In genomic region chr2:160610012-160610411, GRCm38 (mm10) we compare ENCODE assay signal across 13 mouse cellular contexts. TPM values are rescaled to one million over a fixed set of nuclear protein-coding genes. Genes with fewer than 3 reads are reported as not detected.
DNase-seq lines count a peak whose midpoint lies in the region; ATAC-seq and TF ChIP-seq lines count a peak whose summit lies in the region.
"Had no signal": no experiment of that assay in that cellular context is flagged by ENCODE, and none has a peak within 500 bp of the region (broad histone marks: within the 10 kb centered on the region; RNA-seq: fewer than 3 reads in every experiment).

No protein-coding gene starts in this region.

- 59% methylated on average over 2 of the region's 2 CpGs for WGBS in embryonic facial prominence, embryonic 13.5 days
- 79% methylated on average over 2 of the region's 2 CpGs for WGBS in embryonic facial prominence, embryonic 10.5 days
- 44% methylated on average over 2 of the region's 2 CpGs for WGBS in lung, embryonic 16.5 days
- 35% methylated on average over 2 of the region's 2 CpGs for WGBS in lung, adult 2 months
- 30% methylated on average over 2 of the region's 2 CpGs for WGBS in hindbrain, postnatal 0 days

- no peak for TF ChIP-seq CTCF in lung, adult 2 months (IDR thresholded peaks at IDR 0.05; ENCODE audit: insufficient read depth, low read length)
- TF ChIP-seq CTCF in hindbrain, postnatal 0 days (IDR thresholded peaks at IDR 0.05; ENCODE audit: low read depth), result no peak

- DNase-seq in embryonic facial prominence, embryonic 10.5 days (ENCODE audit: low spot score), result no peak
- no peak for DNase-seq in lung, adult 2 months
- DNase-seq in cerebellum, postnatal 4 days (ENCODE audit: low spot score in 2 of 2), result peak; percentile 42 to 90
- DNase-seq in hindbrain, postnatal 0 days (ENCODE audit: low spot score), result peak; percentile 86
- DNase-seq in yolk sac, embryonic 10.5 days (ENCODE audit: low spot score), result no peak
- no peak for DNase-seq in adrenal gland, adult 18-20 months (ENCODE audit: low spot score in 2 of 2)
- DNase-seq: liver, postnatal 0 days; spleen, adult 18-20 months; thymus, adult 2 months had no signal

- H3K4me1 ChIP-seq in embryonic facial prominence, embryonic 13.5 days, result peaks cover 4% of the 10 kb centered on the region; the same call in 1 of the 2 replicates
- no peaks in the 10 kb centered on the region for H3K4me1 ChIP-seq in embryonic facial prominence, embryonic 10.5 days
- H3K4me1 ChIP-seq in lung, embryonic 16.5 days (replicated peaks; ENCODE audit: control insufficient read depth, insufficient read depth, low read length), result peaks cover 5% of the 10 kb centered on the region
- H3K4me1 ChIP-seq in lung, adult 2 months (ENCODE audit: control insufficient read depth, insufficient read depth, low read length), result peaks cover 4% of the 10 kb centered on the region
- no peaks in the 10 kb centered on the region for H3K4me1 ChIP-seq in hindbrain, postnatal 0 days (ENCODE audit: insufficient read depth, low read length)
- H3K4me1 ChIP-seq: heart, embryonic 10.5 days had no signal

- no peak overlapping the region for H3K4me3 ChIP-seq in embryonic facial prominence, embryonic 13.5 days
- no peak overlapping the region for H3K4me3 ChIP-seq in embryonic facial prominence, embryonic 10.5 days
- no peak overlapping the region for H3K4me3 ChIP-seq in lung, embryonic 16.5 days (ENCODE audit: low read length)
- H3K4me3 ChIP-seq in lung, adult 2 months (replicated peaks; ENCODE audit: extremely low read depth, low read depth, low read length), result no peak overlapping the region
- H3K4me3 ChIP-seq in hindbrain, postnatal 0 days (ENCODE audit: low read length), result no peak overlapping the region
- H3K4me3 ChIP-seq: heart, embryonic 10.5 days had no signal

- H3K9me3 ChIP-seq in embryonic facial prominence, embryonic 13.5 days, result no peaks in the 10 kb centered on the region
- no peaks in the 10 kb centered on the region for H3K9me3 ChIP-seq in embryonic facial prominence, embryonic 10.5 days
- no peaks in the 10 kb centered on the region for H3K9me3 ChIP-seq in lung, embryonic 16.5 days (ENCODE audit: control insufficient read depth, low read length)
- H3K9me3 ChIP-seq in hindbrain, postnatal 0 days (ENCODE audit: low read length), result no peaks in the 10 kb centered on the region
- H3K9me3 ChIP-seq: heart, embryonic 10.5 days had no signal

- no peak for TF ChIP-seq POLR2A in lung, adult 2 months (IDR thresholded peaks at IDR 0.05; ENCODE audit: borderline replicate concordance, extremely low read depth, low read depth, low read length)

- no peak overlapping the region for H3K9ac ChIP-seq in embryonic facial prominence, embryonic 13.5 days
- H3K9ac ChIP-seq in lung, embryonic 16.5 days (ENCODE audit: low read length), result no peak overlapping the region
- H3K9ac ChIP-seq in hindbrain, postnatal 0 days (replicated peaks; ENCODE audit: low read length), result no peak overlapping the region
- H3K9ac ChIP-seq: liver, postnatal 0 days had no signal

- H3K36me3 ChIP-seq in embryonic facial prominence, embryonic 13.5 days, result no peaks in the 10 kb centered on the region
- H3K36me3 ChIP-seq in embryonic facial prominence, embryonic 10.5 days (replicated peaks), result no peaks in the 10 kb centered on the region
- no peaks in the 10 kb centered on the region for H3K36me3 ChIP-seq in lung, embryonic 16.5 days (ENCODE audit: control insufficient read depth, insufficient read depth, low read length)
- no peaks in the 10 kb centered on the region for H3K36me3 ChIP-seq in hindbrain, postnatal 0 days (ENCODE audit: insufficient read depth, low read length)
- H3K36me3 ChIP-seq: heart, embryonic 10.5 days had no signal

- ATAC-seq in embryonic facial prominence, embryonic 13.5 days (ENCODE audit: insufficient number of reproducible peaks, insufficient read depth, low FRiP score, low TSS enrichment, low read depth), result 0 out of 2 replicates have a peak, but pooled peaks have one; percentile 52
- ATAC-seq in lung, embryonic 16.5 days (ENCODE audit: low read depth), result peak; percentile 64
- ATAC-seq in hindbrain, postnatal 0 days, result peak; percentile 82
- ATAC-seq: intestine, embryonic 16.5 days; liver, postnatal 0 days had no signal

- H3K4me2 ChIP-seq in embryonic facial prominence, embryonic 13.5 days, result no peak overlapping the region
- H3K4me2 ChIP-seq in lung, embryonic 16.5 days (ENCODE audit: low read depth, low read length), result no peak overlapping the region
- H3K4me2 ChIP-seq in hindbrain, postnatal 0 days (ENCODE audit: low read depth, low read length), result no peak overlapping the region

- H3K27ac ChIP-seq in embryonic facial prominence, embryonic 13.5 days, result no peak overlapping the region
- no peak overlapping the region for H3K27ac ChIP-seq in embryonic facial prominence, embryonic 10.5 days (replicated peaks)
- no peak overlapping the region for H3K27ac ChIP-seq in lung, embryonic 16.5 days (ENCODE audit: low read length)
- H3K27ac ChIP-seq in hindbrain, postnatal 0 days, result no peak overlapping the region
- H3K27ac ChIP-seq: heart, embryonic 10.5 days had no signal

- H3K27me3 ChIP-seq in embryonic facial prominence, embryonic 13.5 days, result no peaks in the 10 kb centered on the region
- H3K27me3 ChIP-seq in embryonic facial prominence, embryonic 10.5 days (replicated peaks; ENCODE audit: low read depth, poor library complexity, severe bottlenecking), result no peaks in the 10 kb centered on the region
- H3K27me3 ChIP-seq in lung, embryonic 16.5 days (ENCODE audit: control insufficient read depth, insufficient read depth, low read depth, low read length), result no peaks in the 10 kb centered on the region
- H3K27me3 ChIP-seq in hindbrain, postnatal 0 days (ENCODE audit: insufficient read depth, low read length), result no peaks in the 10 kb centered on the region

RNA-seq across cellular contexts. Expression of gene Top1, which starts 35.7 kb away (rescaled TPM):
- 105 and 107 TPM in 2 replicates for polyA plus RNA-seq in embryonic facial prominence, embryonic 13.5 days (2015; fragmentation: Nextera tagmentation; extraction: Ambion mirVana)
- polyA plus RNA-seq in embryonic facial prominence, embryonic 10.5 days (2016; fragmentation: Nextera tagmentation; extraction: Ambion mirVana), result 115 and 117 TPM in 2 replicates
- 66.4 and 72.5 TPM in 2 replicates for polyA plus RNA-seq in lung, embryonic 16.5 days (2015; fragmentation: Nextera tagmentation; extraction: Ambion mirVana)
- polyA plus RNA-seq in lung, adult 2 months (2012; rRNA removed), result 10.7 and 14.2 TPM in 2 replicates
- total RNA-seq in hindbrain, postnatal 0 days (2014; rRNA removed), result 22.2 and 28.8 TPM in 2 replicates
- 44.9 and 50.7 TPM in 2 replicates for polyA plus RNA-seq in hindbrain, postnatal 0 days (2015; fragmentation: Nextera tagmentation; extraction: Ambion mirVana)
- total RNA-seq in adrenal gland, adult 18-20 months (2021), result 100 to 1,000 TPM in 1 of 2 experiments, 10 to 100 TPM in 1; 83.5 to 105 TPM

Comparison
In these comparisons a context has a peak if more than half of its experiments do, and no peak if none do; other contexts are left out.
1. DNase-seq: peak in cerebellum, postnatal 4 days (2 of 2) and hindbrain, postnatal 0 days (single experiment); none in embryonic facial prominence, embryonic 10.5 days (single experiment), lung, adult 2 months (single experiment), yolk sac, embryonic 10.5 days (single experiment) and adrenal gland, adult 18-20 months (0 of 2).
2. Peak in every context shown above with its lines, with median percentiles within 50 percentile points of each other: ATAC-seq.